Comparison of ENCODE assay signal across 9 mouse cellular contexts in the genomic region with DNA sequence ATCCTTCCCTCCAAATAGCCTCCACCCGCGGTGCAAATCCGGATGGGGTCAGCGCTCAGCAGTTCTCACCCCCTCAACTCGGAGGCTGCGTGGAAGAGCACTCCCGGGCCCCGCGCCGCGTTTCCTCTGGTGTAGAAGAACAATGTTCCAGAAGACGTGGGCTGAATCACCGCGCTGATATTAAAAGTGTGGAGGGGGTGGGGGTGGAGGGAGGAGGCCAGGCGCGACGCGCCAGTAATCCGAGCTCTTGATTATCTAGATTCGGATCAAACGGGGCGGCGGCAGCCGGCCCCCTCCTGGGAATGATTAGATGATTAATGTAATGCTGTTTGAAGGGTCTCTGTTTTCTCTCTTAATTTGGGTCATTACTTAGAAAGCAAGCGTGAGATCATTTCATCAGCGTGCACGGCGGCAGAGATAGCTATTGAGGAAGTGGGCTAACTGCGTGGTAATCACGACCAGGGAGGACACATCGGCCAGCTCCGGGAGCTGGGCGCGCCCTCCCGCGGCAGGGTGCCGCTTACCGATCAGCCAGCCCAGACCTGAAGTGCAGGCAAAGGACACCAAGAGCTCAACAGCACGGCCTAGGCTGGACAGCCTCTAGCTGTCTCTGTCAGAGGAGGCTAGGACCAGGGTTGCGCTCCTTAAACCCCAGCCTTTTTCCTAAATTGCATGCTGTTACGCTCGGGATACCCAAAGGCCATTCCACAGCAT. TPM values are rescaled to one million over a fixed set of nuclear protein-coding genes. Genes with fewer than 3 reads are reported as not detected.
DNase-seq lines count a peak whose midpoint lies in the region; ATAC-seq and TF ChIP-seq lines count a peak whose summit lies in the region.
"Had no signal": no experiment of that assay in that cellular context is flagged by ENCODE, and none has a peak within 500 bp of the region (broad histone marks: within the 10 kb centered on the region; RNA-seq: fewer than 3 reads in every experiment).

No protein-coding gene starts in this region.

- 0 out of 2 replicates have a peak, but pooled peaks have one; percentile 32 for ATAC-seq in kidney, embryonic 16.5 days (ENCODE audit: low FRiP score, low TSS enrichment)
- no peak for ATAC-seq in forebrain, embryonic 16.5 days
- peak; percentile 27 for ATAC-seq in midbrain, embryonic 12.5 days (ENCODE audit: low FRiP score, low read depth)
- ATAC-seq in erythroid progenitor cell, adult 5-6 weeks (replicated peaks; ENCODE audit: low FRiP score, poor library complexity, severe bottlenecking), result no peak

- no peak overlapping the region for H3K9ac ChIP-seq in kidney, embryonic 16.5 days (replicated peaks; ENCODE audit: low read length)
- H3K9ac ChIP-seq in forebrain, embryonic 16.5 days (replicated peaks; ENCODE audit: low read depth, low read length), result peak overlapping the region; percentile 83
- H3K9ac ChIP-seq in midbrain, embryonic 12.5 days (replicated peaks), result 0 out of 2 replicates have a peak overlapping the region, but pooled peaks have one; percentile 15
- H3K9ac ChIP-seq: liver, embryonic 13.5 days had no signal

- peaks cover 22% of the 10 kb centered on the region for H3K4me1 ChIP-seq in kidney, embryonic 16.5 days (ENCODE audit: insufficient read depth, low read length)
- peaks cover 11% of the 10 kb centered on the region for H3K4me1 ChIP-seq in bone marrow macrophage, adult 2 months (ENCODE audit: control insufficient read depth, insufficient read depth, low read length)
- peaks cover 62% of the 10 kb centered on the region for H3K4me1 ChIP-seq in forebrain, embryonic 16.5 days (replicated peaks; ENCODE audit: control insufficient read depth, insufficient read depth, low read length)
- H3K4me1 ChIP-seq in midbrain, embryonic 12.5 days, result peaks cover 43% of the 10 kb centered on the region
- H3K4me1 ChIP-seq: liver, embryonic 13.5 days had no signal

- H3K36me3 ChIP-seq in kidney, embryonic 16.5 days (ENCODE audit: insufficient read depth, low read length), result no peaks in the 10 kb centered on the region
- no peaks in the 10 kb centered on the region for H3K36me3 ChIP-seq in forebrain, embryonic 16.5 days (ENCODE audit: control insufficient read depth, insufficient read depth)
- no peaks in the 10 kb centered on the region for H3K36me3 ChIP-seq in midbrain, embryonic 12.5 days
- H3K36me3 ChIP-seq: liver, embryonic 13.5 days had no signal

- TF ChIP-seq POLR2A in bone marrow macrophage, adult 2 months (IDR thresholded peaks at IDR 0.05; ENCODE audit: borderline replicate concordance, low read depth, low read length), result no peak

- peak overlapping the region; percentile 28 for H3K4me2 ChIP-seq in kidney, embryonic 16.5 days (replicated peaks; ENCODE audit: low read depth, low read length)
- peak overlapping the region; percentile 71 for H3K4me2 ChIP-seq in forebrain, embryonic 16.5 days (ENCODE audit: low read length)
- H3K4me2 ChIP-seq in midbrain, embryonic 12.5 days (replicated peaks), result peak overlapping the region; percentile 23
- H3K4me2 ChIP-seq: liver, embryonic 13.5 days had no signal

- H3K27me3 ChIP-seq in kidney, embryonic 16.5 days (ENCODE audit: insufficient read depth, low read length), result peaks cover 97% of the 10 kb centered on the region
- H3K27me3 ChIP-seq in forebrain, embryonic 16.5 days (replicated peaks; ENCODE audit: control insufficient read depth, insufficient read depth, low read length), result peaks cover 15% of the 10 kb centered on the region
- H3K27me3 ChIP-seq in midbrain, embryonic 12.5 days, result peaks cover 97% of the 10 kb centered on the region

- TF ChIP-seq CTCF in bone marrow macrophage, adult 2 months (IDR thresholded peaks at IDR 0.05; ENCODE audit: low read depth, low read length), result no peak; the same call in 1 of the 2 replicates

- H3K4me3 ChIP-seq in kidney, embryonic 16.5 days (ENCODE audit: low read length), result peak overlapping the region; percentile 14; the same call in 1 of the 2 replicates
- H3K4me3 ChIP-seq in bone marrow macrophage, adult 2 months (ENCODE audit: insufficient read depth, low read length), result peak overlapping the region; percentile 22
- peak overlapping the region; percentile 59 for H3K4me3 ChIP-seq in forebrain, embryonic 16.5 days (replicated peaks; ENCODE audit: low read length)
- peak overlapping the region; percentile 21 for H3K4me3 ChIP-seq in midbrain, embryonic 12.5 days
- H3K4me3 ChIP-seq: liver, embryonic 13.5 days had no signal

- H3K27ac ChIP-seq in kidney, embryonic 16.5 days (ENCODE audit: low read length), result no peak overlapping the region
- H3K27ac ChIP-seq in bone marrow macrophage, adult 2 months (ENCODE audit: insufficient read depth, low read depth, low read length), result no peak overlapping the region
- peak overlapping the region; percentile 88 for H3K27ac ChIP-seq in forebrain, embryonic 16.5 days (ENCODE audit: low read length)
- H3K27ac ChIP-seq in midbrain, embryonic 12.5 days (replicated peaks), result no peak overlapping the region
- H3K27ac ChIP-seq: liver, embryonic 13.5 days had no signal

- under 1% methylated on average over 42 of the region's 42 CpGs for WGBS in kidney, embryonic 16.5 days
- WGBS in forebrain, embryonic 16.5 days, result under 1% methylated on average over 42 of the region's 42 CpGs
- WGBS in midbrain, embryonic 12.5 days, result under 1% methylated on average over 42 of the region's 42 CpGs

- H3K9me3 ChIP-seq in kidney, embryonic 16.5 days (ENCODE audit: low read length), result no peaks in the 10 kb centered on the region
- no peaks in the 10 kb centered on the region for H3K9me3 ChIP-seq in forebrain, embryonic 16.5 days (ENCODE audit: control insufficient read depth, low read length)
- H3K9me3 ChIP-seq in midbrain, embryonic 12.5 days, result no peaks in the 10 kb centered on the region
- H3K9me3 ChIP-seq: liver, embryonic 13.5 days had no signal

- DNase-seq in kidney, postnatal 10 days, result no peak
- no peak for DNase-seq in frontal cortex, postnatal 14 days (ENCODE audit: low spot score in 2 of 2)
- no peak for DNase-seq in left cerebral cortex, adult 9 months (ENCODE audit: low spot score in 2 of 2)
- DNase-seq: liver, embryonic 13.5 days had no signal

RNA-seq across cellular contexts. Expression of gene Fezf2, which starts 6.8 kb away (rescaled TPM):
- polyA plus RNA-seq in kidney, embryonic 16.5 days (2015; fragmentation: Nextera tagmentation; extraction: Ambion mirVana), result not detected in 2 replicates
- not detected in 2 replicates for polyA plus RNA-seq in bone marrow macrophage, adult 2 months (2012; ENCODE audit: insufficient read depth, insufficient read length, missing spikeins)
- polyA plus RNA-seq in forebrain, embryonic 16.5 days (2015; fragmentation: Nextera tagmentation; extraction: Ambion mirVana), result 85.1 and 93.0 TPM in 2 replicates
- 2.9 and 7.7 TPM in 2 replicates for polyA plus RNA-seq in midbrain, embryonic 12.5 days (2016; fragmentation: Nextera tagmentation; extraction: Ambion mirVana)
- not detected in 2 replicates for total RNA-seq in erythroid progenitor cell, adult 5-6 weeks (2015; ENCODE audit: low replicate concordance)
- total RNA-seq in erythroid progenitor cell, adult 5-6 weeks (2017; ENCODE audit: low replicate concordance), result not detected in 2 replicates
- polyA plus RNA-seq: liver, embryonic 13.5 days had no signal

RNA-seq across cellular contexts. Expression of gene 3830406C13Rik, which starts 57.3 kb away (rescaled TPM):
- 46.1 and 49.1 TPM in 2 replicates for polyA plus RNA-seq in kidney, embryonic 16.5 days (2015; fragmentation: Nextera tagmentation; extraction: Ambion mirVana)
- polyA plus RNA-seq in bone marrow macrophage, adult 2 months (2012; ENCODE audit: insufficient read depth, insufficient read length, missing spikeins), result 43.6 and 48.0 TPM in 2 replicates
- polyA plus RNA-seq in forebrain, embryonic 16.5 days (2015; fragmentation: Nextera tagmentation; extraction: Ambion mirVana), result 46.6 and 50.5 TPM in 2 replicates
- polyA plus RNA-seq in midbrain, embryonic 12.5 days (2016; fragmentation: Nextera tagmentation; extraction: Ambion mirVana), result 27.9 and 29.7 TPM in 2 replicates
- total RNA-seq in erythroid progenitor cell, adult 5-6 weeks (2015; ENCODE audit: low replicate concordance), result 1.7 and 10.8 TPM in 2 replicates
- 4.5 and 12.2 TPM in 2 replicates for total RNA-seq in erythroid progenitor cell, adult 5-6 weeks (2017; ENCODE audit: low replicate concordance)

RNA-seq across cellular contexts. Expression of gene Gm49355, which starts 57.5 kb away (rescaled TPM):
- polyA plus RNA-seq in kidney, embryonic 16.5 days (2015; fragmentation: Nextera tagmentation; extraction: Ambion mirVana), result 0.24 TPM in 1 of 2 replicates, not detected in the other
- polyA plus RNA-seq in bone marrow macrophage, adult 2 months (2012; ENCODE audit: insufficient read depth, insufficient read length, missing spikeins), result 0.25 and 0.35 TPM in 2 replicates
- polyA plus RNA-seq in forebrain, embryonic 16.5 days (2015; fragmentation: Nextera tagmentation; extraction: Ambion mirVana), result 0.25 and 0.29 TPM in 2 replicates
- 0.08 and 0.10 TPM in 2 replicates for polyA plus RNA-seq in midbrain, embryonic 12.5 days (2016; fragmentation: Nextera tagmentation; extraction: Ambion mirVana)
- total RNA-seq in erythroid progenitor cell, adult 5-6 weeks (2015; ENCODE audit: low replicate concordance), result not detected in 2 replicates
- not detected in 2 replicates for total RNA-seq in erythroid progenitor cell, adult 5-6 weeks (2017; ENCODE audit: low replicate concordance)

Comparison
In these comparisons a context has a peak if more than half of its experiments do, and no peak if none do; other contexts are left out.
1. ATAC-seq: peak in kidney, embryonic 16.5 days (single experiment) and midbrain, embryonic 12.5 days (single experiment); none in forebrain, embryonic 16.5 days (single experiment) and erythroid progenitor cell, adult 5-6 weeks (single experiment).
2. Peak in every context shown above with its lines, with median percentiles within 50 percentile points of each other: H3K4me2 ChIP-seq and H3K4me3 ChIP-seq.